Mouse (Mus musculus): Measurements from ENCODE around the gene Plekhh2. TPM values are rescaled to one million over a fixed set of nuclear protein-coding genes. Genes with fewer than 3 reads are reported as not detected.

The Plekhh2 gene
- polyA plus RNA-seq, 1 experiment: 0.63 TPM

DNA sequence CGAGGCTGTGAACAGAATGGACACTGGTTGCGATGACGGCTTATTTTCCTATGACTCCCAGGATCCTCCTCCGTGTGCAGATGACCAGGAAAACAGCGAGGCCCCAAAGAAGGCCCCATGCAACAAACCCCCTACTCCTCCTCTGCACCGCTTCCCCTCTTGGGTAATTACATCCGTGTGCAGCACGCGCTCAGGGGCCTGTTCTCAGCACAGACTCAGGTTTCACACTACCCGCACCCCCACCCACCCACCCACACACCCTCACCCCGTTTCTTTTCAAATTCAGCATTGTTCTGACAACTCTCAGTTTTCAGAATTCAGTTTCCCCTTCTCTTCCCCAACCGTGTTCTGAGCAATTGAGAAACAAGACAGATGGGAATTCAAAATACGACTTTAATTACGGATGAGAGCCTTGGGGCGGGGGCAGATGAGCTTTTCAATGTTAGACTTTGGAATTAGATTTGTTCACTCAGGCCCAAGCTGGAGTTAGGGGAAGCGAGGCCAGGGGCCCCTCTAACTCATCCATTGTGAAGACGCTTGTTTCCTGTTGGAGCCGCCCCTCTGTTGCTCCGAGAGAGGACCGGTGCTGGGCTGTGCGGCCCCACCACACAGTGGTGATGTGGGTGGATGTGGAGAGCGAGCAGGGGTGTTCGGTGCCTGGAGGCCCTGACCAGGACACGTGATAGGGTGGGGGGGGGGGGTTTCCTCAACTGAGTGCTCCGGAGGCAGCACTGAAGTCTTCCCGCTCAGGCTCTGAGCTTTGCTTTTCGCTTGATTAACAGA is 55.3 kb downstream of the Plekhh2 start:
- TF ChIP-seq CTCF (IDR thresholded peaks at IDR 0.05; ENCODE audit: low read depth, low read length) (no peak), POLR2A (IDR thresholded peaks at IDR 0.05; ENCODE audit: borderline replicate concordance, low read depth, low read length) (no peak)
- H3K4me1 ChIP-seq (ENCODE audit: control insufficient read depth, insufficient read depth, low read length): peaks cover 3% of the 10 kb centered on the region; the same call in 1 of the 2 replicates
- H3K27ac ChIP-seq (ENCODE audit: insufficient read depth, low read depth, low read length): no peak overlapping the region
- H3K4me3 ChIP-seq (ENCODE audit: insufficient read depth, low read length): no peak overlapping the region

DNA sequence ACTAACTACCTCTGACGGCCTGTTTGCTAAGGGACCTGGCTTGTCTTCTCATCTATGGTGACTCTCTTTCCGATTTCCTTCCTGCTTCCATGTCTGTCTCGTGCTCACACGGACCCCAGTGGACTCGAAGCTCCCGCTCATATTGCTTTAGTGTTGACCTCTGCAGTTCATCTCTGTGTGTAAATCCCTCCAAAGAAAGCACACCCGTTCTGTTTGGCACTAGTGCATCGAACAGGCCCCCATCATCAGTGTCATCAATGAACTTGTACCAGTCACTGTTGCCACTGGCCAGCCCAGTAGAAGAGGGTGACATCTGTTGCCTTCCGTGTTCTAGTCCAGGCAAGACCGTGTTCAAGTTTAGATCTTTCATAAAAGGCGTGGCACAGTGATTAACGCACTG is 57.1 kb downstream of the Plekhh2 start:
- Histone ChIP-seq H3K27ac (ENCODE audit: insufficient read depth, low read depth, low read length) (no peak overlapping the region), H3K4me1 (ENCODE audit: control insufficient read depth, insufficient read depth, low read length) (peaks cover 5% of the 10 kb centered on the region), H3K4me3 (ENCODE audit: insufficient read depth, low read length) (no peak overlapping the region)
- TF ChIP-seq CTCF (IDR thresholded peaks at IDR 0.05; ENCODE audit: low read depth, low read length): no peak
- no peak for TF ChIP-seq POLR2A (IDR thresholded peaks at IDR 0.05; ENCODE audit: borderline replicate concordance, low read depth, low read length)

DNA sequence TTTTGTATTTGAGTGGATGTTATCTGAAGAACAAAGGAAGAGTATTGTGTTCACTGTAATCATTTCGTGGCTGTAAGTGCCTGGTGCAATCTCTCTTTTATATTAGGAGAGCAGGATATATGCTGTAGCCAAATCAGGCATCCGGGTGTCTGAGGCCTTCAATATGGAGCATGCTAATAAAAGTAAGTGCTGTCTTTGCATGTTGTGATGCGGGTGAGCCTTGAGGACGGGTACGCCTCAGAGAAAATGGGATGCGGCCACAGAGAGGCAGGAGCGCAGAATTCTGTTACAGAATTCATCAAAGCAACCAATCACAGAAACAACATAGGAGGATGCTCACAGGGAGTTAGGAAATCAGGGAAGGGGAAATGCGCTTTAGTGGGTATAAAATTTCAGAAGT is 58.1 kb downstream of the Plekhh2 start:
- H3K27ac ChIP-seq (ENCODE audit: insufficient read depth, low read depth, low read length): no peak overlapping the region
- no peak overlapping the region for H3K4me3 ChIP-seq (ENCODE audit: insufficient read depth, low read length)
- no peak for TF ChIP-seq POLR2A (IDR thresholded peaks at IDR 0.05; ENCODE audit: borderline replicate concordance, low read depth, low read length)
- TF ChIP-seq CTCF (IDR thresholded peaks at IDR 0.05; ENCODE audit: low read depth, low read length): no peak
- peaks cover 2% of the 10 kb centered on the region; the same call in 1 of the 2 replicates for H3K4me1 ChIP-seq (ENCODE audit: control insufficient read depth, insufficient read depth, low read length)

DNA sequence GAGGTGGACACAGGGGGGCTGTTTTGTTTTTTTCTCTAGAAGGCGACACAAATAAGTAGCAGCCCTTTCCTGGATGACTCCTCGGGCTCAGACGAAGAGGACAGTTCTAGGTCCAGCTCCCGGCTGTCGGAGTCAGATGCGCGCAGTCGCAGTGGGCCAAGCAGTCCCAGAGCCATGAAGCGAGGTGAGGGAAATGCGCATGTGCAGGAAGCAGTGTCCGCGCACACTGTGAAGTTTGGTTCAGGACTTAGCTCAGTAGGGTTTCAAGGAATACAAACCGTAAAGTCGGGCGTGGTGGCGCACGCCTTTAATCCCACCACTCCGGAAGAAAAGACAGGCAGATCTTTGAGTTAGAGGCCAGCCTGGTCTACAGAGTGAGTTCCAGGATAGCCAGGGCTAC is 59.9 kb downstream of the Plekhh2 start:
- H3K4me1 ChIP-seq (ENCODE audit: control insufficient read depth, insufficient read depth, low read length): peaks cover 5% of the 10 kb centered on the region
- no peak for TF ChIP-seq CTCF (IDR thresholded peaks at IDR 0.05; ENCODE audit: low read depth, low read length)
- TF ChIP-seq POLR2A (IDR thresholded peaks at IDR 0.05; ENCODE audit: borderline replicate concordance, low read depth, low read length): no peak

DNA sequence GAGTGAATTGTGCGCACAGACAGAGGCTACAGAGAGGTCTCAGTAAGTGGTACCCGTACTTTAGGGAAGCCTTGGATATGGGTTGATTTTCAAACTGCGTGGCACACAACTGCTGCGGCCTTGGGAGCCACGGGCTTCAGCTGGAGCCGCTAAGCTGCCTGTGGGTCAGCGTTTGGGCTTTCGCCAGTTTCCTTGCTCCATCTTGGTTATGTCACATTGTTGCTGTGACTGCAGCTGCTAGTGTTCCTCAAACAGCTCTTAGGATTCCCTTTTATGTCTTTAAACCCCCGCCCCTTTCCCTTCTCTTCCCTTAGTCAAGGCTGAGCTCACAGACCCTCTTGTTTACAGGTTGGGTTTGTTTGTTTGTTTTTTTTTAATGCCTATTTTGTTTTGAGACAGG is 61.6 kb downstream of the Plekhh2 start:
- Histone ChIP-seq H3K4me3 (ENCODE audit: insufficient read depth, low read length) (no peak overlapping the region), H3K27ac (ENCODE audit: insufficient read depth, low read depth, low read length) (no peak overlapping the region), H3K4me1 (ENCODE audit: control insufficient read depth, insufficient read depth, low read length) (peaks cover 12% of the 10 kb centered on the region)
- TF ChIP-seq POLR2A (IDR thresholded peaks at IDR 0.05; ENCODE audit: borderline replicate concordance, low read depth, low read length) (no peak), CTCF (IDR thresholded peaks at IDR 0.05; ENCODE audit: low read depth, low read length) (no peak)

More for the DNA sequence above, 59.9 kb downstream of the Plekhh2 start:
- Histone ChIP-seq H3K4me3 (ENCODE audit: insufficient read depth, low read length) (no peak overlapping the region), H3K27ac (ENCODE audit: insufficient read depth, low read depth, low read length) (no peak overlapping the region)

DNA sequence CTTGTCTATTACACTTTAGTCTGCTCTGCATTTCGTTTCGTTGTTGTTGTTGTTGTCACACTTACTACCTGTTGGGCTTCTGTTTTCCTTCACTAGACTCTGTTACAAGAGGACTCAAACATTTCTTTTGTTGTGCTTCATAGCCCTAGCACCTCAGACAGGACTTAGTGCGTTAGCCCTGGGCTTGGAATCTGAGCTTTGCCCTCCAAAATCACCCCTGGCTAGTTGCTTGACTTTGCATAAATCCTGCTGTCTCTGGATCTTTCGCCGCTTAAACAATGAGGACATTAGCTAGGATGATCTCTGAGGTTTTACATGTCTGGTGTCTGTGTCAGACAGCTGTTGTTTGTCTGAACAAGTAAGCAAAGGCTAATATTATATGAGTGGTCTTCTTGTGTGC is 62.2 kb downstream of the Plekhh2 start:
- peaks cover 18% of the 10 kb centered on the region for H3K4me1 ChIP-seq (ENCODE audit: control insufficient read depth, insufficient read depth, low read length)
- no peak overlapping the region for H3K27ac ChIP-seq (ENCODE audit: insufficient read depth, low read depth, low read length)
- no peak for TF ChIP-seq POLR2A (IDR thresholded peaks at IDR 0.05; ENCODE audit: borderline replicate concordance, low read depth, low read length)
- no peak for TF ChIP-seq CTCF (IDR thresholded peaks at IDR 0.05; ENCODE audit: low read depth, low read length)
- H3K4me3 ChIP-seq (ENCODE audit: insufficient read depth, low read length): no peak overlapping the region

DNA sequence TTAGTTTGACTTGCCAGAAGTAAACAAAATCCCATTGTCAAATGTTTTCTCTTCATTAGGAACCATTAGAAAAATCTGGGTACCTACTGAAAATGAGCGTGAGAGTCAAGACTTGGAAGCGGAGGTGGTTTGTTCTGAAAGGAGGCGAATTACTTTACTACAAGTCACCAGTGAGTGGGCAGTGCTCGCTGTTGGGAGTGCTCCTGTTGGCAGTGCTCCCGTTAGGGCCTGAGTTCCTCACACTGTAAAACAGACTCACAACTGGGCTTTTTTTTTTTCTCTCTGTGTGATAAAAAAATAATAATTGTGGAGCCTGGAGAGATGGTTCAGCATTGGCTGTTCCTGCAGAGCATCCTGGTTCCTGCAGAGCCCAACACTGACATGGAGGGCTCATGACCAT is 63.4 kb downstream of the Plekhh2 start:
- no peak overlapping the region for H3K4me3 ChIP-seq (ENCODE audit: insufficient read depth, low read length)
- H3K27ac ChIP-seq (ENCODE audit: insufficient read depth, low read depth, low read length): no peak overlapping the region
- TF ChIP-seq POLR2A (IDR thresholded peaks at IDR 0.05; ENCODE audit: borderline replicate concordance, low read depth, low read length) (no peak), CTCF (IDR thresholded peaks at IDR 0.05; ENCODE audit: low read depth, low read length) (no peak)
- H3K4me1 ChIP-seq (ENCODE audit: control insufficient read depth, insufficient read depth, low read length): peaks cover 29% of the 10 kb centered on the region

DNA sequence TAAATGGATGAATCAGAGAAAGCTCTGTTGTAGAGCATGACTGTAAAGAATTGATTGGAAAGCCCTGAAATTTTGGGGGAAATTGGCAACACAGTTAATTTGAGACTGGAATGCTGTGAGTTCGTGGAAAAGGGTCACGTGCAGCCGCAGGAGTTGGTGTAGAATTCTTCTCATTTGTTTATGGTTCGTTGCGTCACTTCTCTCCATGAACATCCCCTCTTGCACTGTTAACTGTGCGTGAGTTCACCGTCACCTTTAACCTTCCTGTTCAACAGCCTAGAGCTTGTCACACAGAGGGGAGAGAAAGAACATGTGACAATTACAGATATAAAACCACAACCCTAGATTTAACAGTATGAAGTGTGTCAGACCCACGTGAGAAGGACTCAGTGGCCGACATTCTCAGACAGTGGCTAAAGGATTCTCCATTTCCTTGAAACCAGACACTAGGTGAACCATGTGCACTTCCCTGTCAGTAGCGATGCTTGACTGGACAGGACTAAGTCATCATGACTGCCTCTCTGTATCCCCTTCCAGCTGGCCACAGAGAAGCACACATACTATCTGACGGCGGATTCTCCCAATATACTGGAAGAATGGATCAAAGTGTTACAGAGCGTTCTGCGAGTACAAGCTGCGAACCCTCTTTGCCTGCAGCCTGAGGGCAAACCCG is 65.1 kb downstream of the Plekhh2 start:
- H3K27ac ChIP-seq (ENCODE audit: insufficient read depth, low read depth, low read length): no peak overlapping the region
- no peak for TF ChIP-seq POLR2A (IDR thresholded peaks at IDR 0.05; ENCODE audit: borderline replicate concordance, low read depth, low read length)
- no peak for TF ChIP-seq CTCF (IDR thresholded peaks at IDR 0.05; ENCODE audit: low read depth, low read length)

DNA sequence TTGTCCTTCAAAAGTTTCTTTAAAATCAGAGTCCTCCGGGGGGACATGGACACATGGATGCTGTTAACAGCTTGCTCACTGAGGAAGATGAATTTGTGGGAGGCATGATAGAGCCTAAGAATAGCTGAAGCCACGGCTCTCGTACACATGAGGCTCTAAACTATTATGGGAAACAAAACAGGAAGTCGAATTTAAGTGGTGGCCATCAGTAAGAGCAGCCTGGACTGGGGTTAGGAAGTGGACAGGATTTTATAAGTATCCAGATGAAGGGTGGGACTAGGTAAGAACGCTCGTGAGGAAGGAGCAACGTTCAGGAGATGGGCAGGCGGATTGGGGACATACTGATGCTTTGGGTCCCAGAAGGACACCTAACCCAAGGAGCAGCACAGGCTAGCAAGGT is 67.6 kb downstream of the Plekhh2 start:
- Histone ChIP-seq H3K27ac (ENCODE audit: insufficient read depth, low read depth, low read length) (no peak overlapping the region), H3K4me3 (ENCODE audit: insufficient read depth, low read length) (no peak overlapping the region), H3K4me1 (ENCODE audit: control insufficient read depth, insufficient read depth, low read length) (peaks cover 40% of the 10 kb centered on the region)
- TF ChIP-seq CTCF (IDR thresholded peaks at IDR 0.05; ENCODE audit: low read depth, low read length): no peak
- no peak for TF ChIP-seq POLR2A (IDR thresholded peaks at IDR 0.05; ENCODE audit: borderline replicate concordance, low read depth, low read length)

More for the DNA sequence above, 65.1 kb downstream of the Plekhh2 start:
- Histone ChIP-seq H3K4me1 (ENCODE audit: control insufficient read depth, insufficient read depth, low read length) (peaks cover 32% of the 10 kb centered on the region), H3K4me3 (ENCODE audit: insufficient read depth, low read length) (no peak overlapping the region)

DNA sequence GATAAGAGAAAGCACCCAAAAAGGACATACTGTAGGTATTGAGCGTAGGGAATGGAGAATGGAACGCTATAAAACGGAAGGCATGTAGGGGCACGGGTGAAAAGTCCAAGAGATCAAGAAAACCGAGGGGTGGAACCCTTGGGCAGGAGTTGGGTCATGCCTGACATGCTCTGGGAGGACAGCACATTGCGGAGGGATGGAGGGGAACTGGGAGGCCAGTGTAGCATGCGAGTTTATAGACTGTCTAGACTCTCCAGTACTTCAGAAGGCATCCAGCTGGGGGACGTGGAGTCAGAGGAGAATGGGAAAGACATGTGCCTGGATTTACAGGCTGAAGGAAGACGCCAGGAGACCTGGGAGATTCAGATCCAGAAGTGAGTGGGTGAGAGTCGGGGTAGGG is 68.1 kb downstream of the Plekhh2 start:
- no peak for TF ChIP-seq CTCF (IDR thresholded peaks at IDR 0.05; ENCODE audit: low read depth, low read length)
- no peak for TF ChIP-seq POLR2A (IDR thresholded peaks at IDR 0.05; ENCODE audit: borderline replicate concordance, low read depth, low read length)
- H3K27ac ChIP-seq (ENCODE audit: insufficient read depth, low read depth, low read length): no peak overlapping the region

More for the DNA sequence above, 68.1 kb downstream of the Plekhh2 start:
- Histone ChIP-seq H3K4me3 (ENCODE audit: insufficient read depth, low read length) (no peak overlapping the region), H3K4me1 (ENCODE audit: control insufficient read depth, insufficient read depth, low read length) (peaks cover 40% of the 10 kb centered on the region)

All from bone marrow macrophage, adult 2 months (primary cell).